Comparison of ENCODE assay signal across 23 mouse cellular contexts in genomic region chr6:136473472-136474129, GRCm38 (mm10). TPM values are rescaled to one million over a fixed set of nuclear protein-coding genes. Genes with fewer than 3 reads are reported as not detected.
DNase-seq lines count a peak whose midpoint lies in the region; ATAC-seq and TF ChIP-seq lines count a peak whose summit lies in the region.
"Had no signal": no experiment of that assay in that cellular context is flagged by ENCODE, and none has a peak within 500 bp of the region (broad histone marks: within the 10 kb centered on the region; RNA-seq: fewer than 3 reads in every experiment).

No protein-coding gene starts in this region.

- no peaks in the 10 kb centered on the region for H3K27me3 ChIP-seq in heart, embryonic 13.5 days (replicated peaks)
- no peaks in the 10 kb centered on the region for H3K27me3 ChIP-seq in MEL (ENCODE audit: control insufficient read depth in 1 of 2, insufficient read depth in 2 of 2, low read length in 2 of 2)
- H3K27me3 ChIP-seq in liver, embryonic 12.5 days (replicated peaks) = no peaks in the 10 kb centered on the region
- H3K27me3 ChIP-seq: megakaryocyte, embryonic 14.5 days; neural tube, embryonic 15.5 days; stomach, embryonic 15.5 days had no signal

- ATAC-seq in heart, embryonic 13.5 days (ENCODE audit: extremely low read depth, insufficient number of reproducible peaks, low FRiP score, low TSS enrichment) = no peak
- ATAC-seq in common myeloid progenitor, adult 5-6 weeks (replicated peaks; ENCODE audit: low read depth, poor library complexity, severe bottlenecking) = peak; percentile 50
- ATAC-seq in liver, embryonic 12.5 days = peak; percentile 53

- no peak for DNase-seq in heart, postnatal 10 days
- DNase-seq in MEL (ENCODE audit: low read depth, low spot score) = peak; percentile 78
- no peak for DNase-seq in left cerebral cortex, postnatal 4 days
- DNase-seq in gastrocnemius, adult 8-10 months (ENCODE audit: low spot score in 2 of 2) = no peak
- no peak for DNase-seq in frontal cortex, postnatal 25 days (ENCODE audit: low spot score in 2 of 2)
- DNase-seq: adrenal gland, postnatal 25 days; cerebellum, postnatal 25 days; kidney, postnatal 25 days; layer of hippocampus, postnatal 36 days; retina, postnatal 1 day; thymus, postnatal 14 days had no signal

- H3K4me1 ChIP-seq in heart, embryonic 13.5 days = peaks cover 66% of the 10 kb centered on the region
- H3K4me1 ChIP-seq in MEL (ENCODE audit: control insufficient read depth in 1 of 2, insufficient read depth in 2 of 2, low read length in 2 of 2) = peaks cover 0 to 40% of the 10 kb centered on the region in 2 experiments; a peak in 2 of 4 replicates
- H3K4me1 ChIP-seq in liver, embryonic 12.5 days = peaks cover 63% of the 10 kb centered on the region

- no peaks in the 10 kb centered on the region; the same call in 1 of the 2 replicates for H3K79me2 ChIP-seq in MEL (ENCODE audit: control insufficient read depth, insufficient read depth, low read length, poor library complexity)

- 29% methylated on average over 11 of the region's 11 CpGs for WGBS in heart, embryonic 13.5 days
- 15% methylated on average over 11 of the region's 11 CpGs for WGBS in liver, embryonic 12.5 days (ENCODE audit: insufficient replicate concordance)

- no peaks in the 10 kb centered on the region for H3K9me3 ChIP-seq in heart, embryonic 13.5 days
- H3K9me3 ChIP-seq in MEL (replicated peaks; ENCODE audit: insufficient read depth, low read length) = no peaks in the 10 kb centered on the region
- H3K9me3 ChIP-seq in liver, embryonic 12.5 days (replicated peaks) = no peaks in the 10 kb centered on the region
- H3K9me3 ChIP-seq: megakaryocyte, embryonic 14.5 days; neural tube, embryonic 15.5 days; stomach, embryonic 15.5 days had no signal

- TF ChIP-seq POLR2A in MEL (IDR thresholded peaks at IDR 0.05; ENCODE audit: control insufficient read depth in 1 of 2, insufficient read depth in 1 of 2, low read depth in 1 of 2, low read length in 2 of 2, poor library complexity in 1 of 2) = no peak

- peak overlapping the region; percentile 18 for H3K4me2 ChIP-seq in heart, embryonic 13.5 days
- H3K4me2 ChIP-seq in liver, embryonic 12.5 days = peak overlapping the region; percentile 57
- H3K4me2 ChIP-seq: neural tube, embryonic 15.5 days; stomach, embryonic 15.5 days had no signal

- H3K9ac ChIP-seq in heart, embryonic 13.5 days = no peak overlapping the region
- peak overlapping the region; percentile 3; the same call in 1 of the 2 replicates for H3K9ac ChIP-seq in MEL (ENCODE audit: control insufficient read depth, low read depth, low read length, poor library complexity, severe bottlenecking)
- H3K9ac ChIP-seq in liver, embryonic 12.5 days = peak overlapping the region; percentile 44
- H3K9ac ChIP-seq: neural tube, embryonic 15.5 days; stomach, embryonic 15.5 days had no signal

- no peak for TF ChIP-seq CTCF in MEL (IDR thresholded peaks at IDR 0.05 in 2 of 3, conservative IDR thresholded peaks at IDR 0.05 in 1 of 3; ENCODE audit: control insufficient read depth in 1 of 3, insufficient read depth in 1 of 3, low read depth in 2 of 3, low read length in 3 of 3, poor library complexity in 1 of 3, severe bottlenecking in 1 of 3)

- no peak for TF ChIP-seq RAD21 in MEL (IDR thresholded peaks at IDR 0.05; ENCODE audit: low read depth, low read length)

- TF ChIP-seq EP300 in MEL (IDR thresholded peaks at IDR 0.05; ENCODE audit: low read depth in 1 of 2, low read length in 2 of 2) = no peak

- intact Hi-C loops in heart, postnatal 10 days (cut with DNase I) = no loop called here
- intact Hi-C loops in left cerebral cortex, postnatal 4 days (cut with DNase I) = no loop called here

- H3K4me3 ChIP-seq in heart, embryonic 13.5 days = no peak overlapping the region
- peak overlapping the region in 1 of 2 experiments; percentile 15; a peak in 1 of 4 replicates for H3K4me3 ChIP-seq in MEL (ENCODE audit: control insufficient read depth in 1 of 2, insufficient read depth in 1 of 2, low read depth in 2 of 2, low read length in 2 of 2)
- no peak overlapping the region for H3K4me3 ChIP-seq in liver, embryonic 12.5 days
- H3K4me3 ChIP-seq: megakaryocyte, embryonic 14.5 days; neural tube, embryonic 15.5 days; stomach, embryonic 15.5 days had no signal

- peak overlapping the region; percentile 28 for H3K27ac ChIP-seq in heart, embryonic 13.5 days (replicated peaks)
- peak overlapping the region; percentile 88 for H3K27ac ChIP-seq in MEL (ENCODE audit: control insufficient read depth, low read depth, low read length)
- peak overlapping the region; percentile 77 for H3K27ac ChIP-seq in liver, embryonic 12.5 days
- H3K27ac ChIP-seq: neural tube, embryonic 15.5 days; stomach, embryonic 15.5 days had no signal

- no peaks in the 10 kb centered on the region for H3K36me3 ChIP-seq in heart, embryonic 13.5 days
- peaks cover 0 to 27% of the 10 kb centered on the region in 2 experiments; a peak in 2 of 4 replicates for H3K36me3 ChIP-seq in MEL (ENCODE audit: control insufficient read depth in 1 of 2, insufficient read depth in 2 of 2, low read length in 2 of 2)
- H3K36me3 ChIP-seq in liver, embryonic 12.5 days = no peaks in the 10 kb centered on the region
- H3K36me3 ChIP-seq: neural tube, embryonic 15.5 days; stomach, embryonic 15.5 days had no signal

TF ChIP-seq in MEL, 35 proteins besides CTCF, POLR2A, EP300 and RAD21:
- TF ChIP-seq GATA1 (IDR thresholded peaks at IDR 0.05; ENCODE audit: low read depth, low read length) (peak; percentile 79), POLR2AphosphoS2 (IDR thresholded peaks at IDR 0.05; ENCODE audit: low read length) (no peak), MAFK (IDR thresholded peaks at IDR 0.05; ENCODE audit: borderline replicate concordance, low read depth, low read length) (no peak), MAZ (IDR thresholded peaks at IDR 0.05; ENCODE audit: low read depth, low read length) (no peak), UBTF (IDR thresholded peaks at IDR 0.05; ENCODE audit: borderline replicate concordance, insufficient read depth, low read depth, low read length) (no peak), ZKSCAN1 (IDR thresholded peaks at IDR 0.05; ENCODE audit: low read depth, low read length) (no peak), TBP (IDR thresholded peaks at IDR 0.05; ENCODE audit: low read depth, low read length) (no peak), MYB (IDR thresholded peaks at IDR 0.05; ENCODE audit: low read depth, low read length) (no peak), RCOR1 (IDR thresholded peaks at IDR 0.05; ENCODE audit: low read depth, low read length) (no peak), TAL1 (IDR thresholded peaks at IDR 0.05; ENCODE audit: low read length) (peak; percentile 61), ZC3H11A (IDR thresholded peaks at IDR 0.05; ENCODE audit: low read depth, low read length) (no peak), CHD1 (IDR thresholded peaks at IDR 0.05; ENCODE audit: low read depth, low read length) (no peak), POLR2AphosphoS5 (IDR thresholded peaks at IDR 0.05; ENCODE audit: borderline replicate concordance, low read depth, low read length) (no peak), SMC3 (IDR thresholded peaks at IDR 0.05; ENCODE audit: low read depth, low read length) (no peak), USF2 (IDR thresholded peaks at IDR 0.05; ENCODE audit: borderline replicate concordance in 1 of 2, insufficient read depth in 1 of 2, low read depth in 1 of 2, low read length in 2 of 2) (no peak), SIN3A (IDR thresholded peaks at IDR 0.05; ENCODE audit: low read length) (no peak), CHD2 (IDR thresholded peaks at IDR 0.05; ENCODE audit: low read length) (no peak), TCF12 (IDR thresholded peaks at IDR 0.05; ENCODE audit: low read depth, low read length) (no peak)

RNA-seq across cellular contexts. Expression of gene Atf7ip, which starts 32.4 kb away (rescaled TPM):
- polyA plus RNA-seq in heart, embryonic 13.5 days (2015; fragmentation: Nextera tagmentation; extraction: Ambion mirVana) = 31.6 and 33.7 TPM in 2 replicates
- 100 to 1,000 TPM in 1 of 2 experiments, 10 to 100 TPM in 1; 93.8 to 103 TPM for total RNA-seq in heart, postnatal 10 days (2021)
- 7.3 and 10.7 TPM in 2 replicates for total RNA-seq in MEL (2012; rRNA removed)
- polyA plus RNA-seq in MEL (2012; ENCODE audit: insufficient read depth in 1 of 2, insufficient read length in 2 of 2, low read depth in 1 of 2, low replicate concordance in 2 of 2, missing spikeins in 1 of 2) = 10 to 100 TPM; 24.6 to 56.1 TPM
- 72.9 and 86.2 TPM in 2 replicates for total RNA-seq in common myeloid progenitor, adult 5-6 weeks (2017)
- 23.2 and 24.8 TPM in 2 replicates for polyA plus RNA-seq in liver, embryonic 12.5 days (2016; fragmentation: Nextera tagmentation; extraction: Ambion mirVana)
- total RNA-seq in left cerebral cortex, postnatal 4 days (2021) = 100 to 1,000 TPM; 142 TPM
- 10 to 100 TPM; 35.7 to 46.2 (median 42.5) TPM for total RNA-seq in gastrocnemius, adult 8-10 months (2022)

RNA-seq across cellular contexts. Expression of gene E330021D16Rik, which starts 58.2 kb away (rescaled TPM):
- polyA plus RNA-seq in heart, embryonic 13.5 days (2015; fragmentation: Nextera tagmentation; extraction: Ambion mirVana) = not detected in 2 replicates
- not detected for total RNA-seq in heart, postnatal 10 days (2021)
- not detected in 2 replicates for total RNA-seq in MEL (2012; rRNA removed)
- polyA plus RNA-seq in MEL (2012; ENCODE audit: insufficient read depth in 1 of 2, insufficient read length in 2 of 2, low read depth in 1 of 2, low replicate concordance in 2 of 2, missing spikeins in 1 of 2) = not detected
- not detected in 2 replicates for total RNA-seq in common myeloid progenitor, adult 5-6 weeks (2017)
- not detected in 2 replicates for polyA plus RNA-seq in liver, embryonic 12.5 days (2016; fragmentation: Nextera tagmentation; extraction: Ambion mirVana)
- total RNA-seq in left cerebral cortex, postnatal 4 days (2021) = not detected
- total RNA-seq in gastrocnemius, adult 8-10 months (2022) = not detected
- total RNA-seq: adrenal gland, postnatal 25 days; layer of hippocampus, postnatal 36 days had no signal
- polyA plus RNA-seq: forebrain, embryonic 11.5 days; gonadal fat pad, adult 2 months; hindbrain, embryonic 11.5 days; intestine, embryonic 16.5 days; limb, embryonic 11.5 days; neural tube, embryonic 15.5 days; small intestine, adult 2 months; stomach, embryonic 15.5 days had no signal

Comparison
In these comparisons a context has a peak if more than half of its experiments do, and no peak if none do; other contexts are left out.
1. H3K27ac ChIP-seq: peak in every context shown above with its lines; median percentile 88 in MEL; 77 in liver, embryonic 12.5 days; 28 in heart, embryonic 13.5 days.